Mouse (Mus musculus) stomach, embryonic 14.5 days (tissue): ENCODE data around the gene Vkorc1l1. TPM values are rescaled to one million over a fixed set of nuclear protein-coding genes. Genes with fewer than 3 reads are reported as not detected.
A peak's percentile ranks its signal among the peaks of the same experiment; 100 is the strongest.

Source experiments
- ATAC-seq: fragments of 200-750 bp; cut with Nextera tagmentation; 2 replicates; pipeline ENCODE4 v1.8.0; 2017; ENCODE audit warnings: low read depth, moderate TSS enrichment; ENCODE audit not compliant: insufficient number of reproducible peaks, insufficient read depth, low FRiP score
- H3K27ac ChIP-seq: fragments of 300-500 bp; sonication (generic); 2 replicates; pipeline ENCODE4 v1.5.1; 2014; ENCODE audit warnings: mild to moderate bottlenecking, low read length, moderate library complexity, mixed read lengths
- H3K27me3 ChIP-seq: fragments of 300-500 bp; sonication (generic); 2 replicates; pipeline ENCODE4 v1.6.1; 2014; ENCODE audit warnings: low read length, control low read depth, mixed read lengths; ENCODE audit not compliant: control insufficient read depth, insufficient read depth
- H3K36me3 ChIP-seq: fragments of 300-500 bp; sonication (generic); 2 replicates; pipeline ENCODE4 v1.6.1; 2014; ENCODE audit warnings: mild to moderate bottlenecking, control low read depth, low read length, moderate library complexity, mixed read lengths; ENCODE audit not compliant: control insufficient read depth, insufficient read depth
- H3K4me1 ChIP-seq: fragments of 300-500 bp; sonication (generic); 2 replicates; pipeline ENCODE4 v1.6.1; 2014; ENCODE audit warnings: low read length, control low read depth, mixed read lengths; ENCODE audit not compliant: control insufficient read depth, insufficient read depth
- H3K4me2 ChIP-seq: fragments of 300-500 bp; sonication (generic); replicated peaks from 2 replicates; pipeline ENCODE4 v1.6.1; 2014; ENCODE audit warnings: low read depth, low read length, control low read depth
- H3K4me3 ChIP-seq: fragments of 300-500 bp; sonication (generic); 2 replicates; pipeline ENCODE4 v1.5.1; 2014; ENCODE audit warnings: low read depth, low read length, control low read depth
- H3K9ac ChIP-seq: fragments of 300-500 bp; sonication (generic); replicated peaks from 2 replicates; pipeline ENCODE4 v1.6.1; 2014; ENCODE audit warnings: low read depth, mild to moderate bottlenecking, control low read depth, low read length, moderate library complexity, mixed read lengths
- H3K9me3 ChIP-seq: fragments of 300-500 bp; sonication (generic); 2 replicates; pipeline ENCODE4 v1.6.1; 2016; ENCODE audit warnings: low read depth, low read length, control low read depth; ENCODE audit not compliant: control insufficient read depth
- WGBS: fragments of 180-500 bp; shearing (Covaris S2); extraction: QIAGEN DNeasy Blood & Tissue Kit; methylation state at CpG from one replicate; pipeline ENCODE4 v1.1.7; 2014; 5-methylcytosine and 5-hydroxymethylcytosine counted together
- polyA plus RNA-seq: library from polyadenylated mRNA; unstranded; fragments of >200 nt; fragmentation: Nextera tagmentation; extraction: Ambion mirVana; gene quantifications from 2 replicates; pipeline ENCODE4 v1.2.1, GENCODE M21; 2014

The Vkorc1l1 gene
- polyA plus RNA-seq, 1 experiment from 2014 or later = 16.2 TPM

DNA sequence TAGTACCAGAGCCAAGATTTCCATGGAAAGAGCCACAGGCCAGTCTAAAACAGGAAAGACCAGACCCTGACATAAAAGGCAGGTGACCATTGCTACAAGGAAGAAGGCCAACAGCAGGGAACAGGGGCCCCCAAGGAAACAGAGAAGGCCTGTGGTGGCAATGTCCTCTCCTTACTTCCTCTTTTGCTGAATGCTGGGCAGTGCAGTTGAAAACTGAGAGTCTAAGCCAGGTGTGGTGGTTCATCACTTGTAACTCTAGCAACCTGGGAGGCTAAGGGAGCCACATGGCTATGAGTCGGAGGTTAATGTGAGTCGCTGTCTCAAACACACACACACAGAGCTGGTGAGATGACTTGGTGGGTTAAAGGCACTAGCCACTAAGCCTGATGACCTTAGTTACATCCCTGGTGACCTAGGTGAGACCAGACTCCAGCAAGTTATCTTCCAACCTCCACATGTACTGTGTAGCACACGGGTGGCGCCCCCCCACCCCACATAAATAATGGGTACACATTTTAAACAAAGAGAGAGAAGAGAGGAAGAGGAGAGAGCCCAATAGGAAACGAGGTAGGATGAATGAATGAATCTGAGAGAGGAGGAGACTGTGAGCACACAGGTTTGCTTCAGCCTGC, 59.7 kb downstream of the Vkorc1l1 start:
- peaks cover 4% of the 10 kb centered on the region; the same call in 1 of the 2 replicates for H3K4me1 ChIP-seq
- no peaks in the 10 kb centered on the region for H3K27me3 ChIP-seq
- 33% methylated on average over 5 of the region's 5 CpGs for WGBS
- no peak for ATAC-seq
- no peak overlapping the region for H3K9ac ChIP-seq
- H3K4me2 ChIP-seq = peak overlapping the region; percentile 76
- H3K27ac ChIP-seq = no peak overlapping the region
- H3K4me3 ChIP-seq = peak overlapping the region; percentile 59; the same call in 1 of the 2 replicates
- H3K36me3 ChIP-seq = peaks cover 10% of the 10 kb centered on the region; the same call in 1 of the 2 replicates
- H3K9me3 ChIP-seq = no peaks in the 10 kb centered on the region; the same call in 1 of the 2 replicates

DNA sequence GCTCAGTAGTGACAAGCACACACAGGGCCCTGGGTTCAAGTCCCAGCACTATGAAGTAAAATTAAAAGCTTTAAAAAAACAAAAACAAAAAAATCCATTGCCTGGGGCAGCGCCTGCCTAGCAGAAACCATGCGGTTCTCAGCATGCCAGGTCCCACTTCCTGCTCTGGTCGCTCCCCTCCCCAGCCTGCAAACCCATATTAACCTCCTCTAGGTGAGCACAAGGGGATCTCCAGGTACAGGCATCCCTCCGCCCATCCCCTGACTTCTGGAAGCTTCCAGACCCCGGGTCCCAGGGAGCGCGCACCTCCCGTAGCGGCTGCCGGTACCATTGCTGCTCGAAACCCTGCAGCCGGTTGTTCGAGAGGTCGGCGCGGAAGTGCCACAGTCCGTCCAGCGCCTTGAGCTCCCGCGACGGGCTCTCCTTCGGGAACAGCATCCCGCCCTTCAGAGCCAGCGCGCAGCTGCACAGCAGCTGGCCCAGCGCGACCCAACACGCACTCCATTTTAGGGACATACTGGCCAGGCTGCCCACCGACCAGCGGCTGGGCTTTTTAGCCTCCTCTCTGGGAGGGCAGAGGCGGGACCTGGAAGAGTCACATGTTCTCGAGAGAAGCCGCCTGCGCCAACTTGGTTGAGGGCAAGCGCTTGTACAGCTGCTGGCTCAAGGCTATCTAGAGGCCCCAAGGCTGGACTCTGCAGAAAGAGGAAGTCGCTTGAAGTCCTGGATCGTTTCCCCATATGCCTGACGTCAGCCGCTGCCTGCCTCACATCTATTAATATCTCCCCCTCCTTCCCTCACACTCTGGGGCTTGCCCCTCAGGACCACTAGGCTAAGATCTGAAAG, 60.8 kb downstream of the Vkorc1l1 start, which contains the start of gene Gusb:
TSS of gene Gusb (minus strand) at position 749 of the 846 bp plus-strand sequence.
- H3K4me2 ChIP-seq = peak within 1 kb of the TSS; percentile 76
- H3K4me1 ChIP-seq = peaks cover 4% of the 10 kb centered on the region; the same call in 1 of the 2 replicates
- H3K36me3 ChIP-seq = peaks cover 5% of the 10 kb centered on the region; the same call in 1 of the 2 replicates
- no peaks in the 10 kb centered on the region; the same call in 1 of the 2 replicates for H3K9me3 ChIP-seq
- WGBS = under 1% methylated on average over 39 of the region's 39 CpGs
- ATAC-seq = peak; percentile 91
- H3K27me3 ChIP-seq = no peaks in the 10 kb centered on the region
- peak within 1 kb of the TSS; percentile 59 for H3K4me3 ChIP-seq
- H3K27ac ChIP-seq = peak within 1 kb of the TSS; percentile 80
- peak within 1 kb of the TSS; percentile 70 for H3K9ac ChIP-seq

DNA sequence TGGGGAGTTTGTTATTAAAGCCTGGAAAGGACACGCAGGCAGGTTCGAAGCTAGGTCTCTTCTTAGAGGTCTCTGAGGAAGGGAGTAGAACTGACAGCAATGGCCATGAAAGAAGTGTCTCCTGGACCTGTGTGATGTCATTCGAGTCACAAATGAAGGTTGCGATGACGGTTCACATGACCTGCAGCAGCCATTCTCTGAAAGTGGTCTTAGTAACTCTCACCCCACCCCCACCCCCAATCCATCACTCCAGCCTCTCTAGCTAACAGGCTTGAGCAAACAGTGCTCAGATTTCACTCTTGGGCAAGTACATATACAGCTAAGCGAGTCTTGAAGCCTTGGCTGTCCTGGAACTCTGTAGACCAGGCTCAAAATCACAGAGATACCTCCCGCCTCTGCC, 61.5 kb downstream of the Vkorc1l1 start:
- 18% methylated on average over 7 of the region's 7 CpGs for WGBS

DNA sequence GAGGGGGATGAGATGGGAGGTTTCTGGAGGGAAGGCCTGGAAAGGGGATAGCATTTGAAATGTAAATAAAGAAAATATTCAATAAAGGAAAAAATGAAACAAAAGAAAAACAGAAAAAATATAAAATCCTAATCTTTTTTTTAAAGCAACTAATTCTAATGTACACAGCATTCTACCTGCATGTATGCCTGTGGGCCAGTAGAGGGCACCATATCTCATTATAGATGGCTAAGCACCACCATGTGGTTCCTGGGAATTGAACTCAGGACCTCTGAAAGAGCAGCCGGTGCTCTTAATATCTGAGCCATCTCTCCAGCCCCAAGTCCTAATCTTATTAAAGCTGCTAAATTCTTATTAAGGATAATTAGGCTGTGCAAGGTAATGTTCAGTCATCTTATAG, 65.6 kb downstream of the Vkorc1l1 start:
- no peak for ATAC-seq
- peaks cover 4% of the 10 kb centered on the region; the same call in 1 of the 2 replicates for H3K4me1 ChIP-seq
- WGBS = 91% methylated on average over 1 of the region's 1 CpGs
- no peak overlapping the region for H3K4me3 ChIP-seq
- peaks cover 6% of the 10 kb centered on the region; the same call in 1 of the 2 replicates for H3K9me3 ChIP-seq
- 0 out of 2 replicates have a peak, but pooled peaks cover 3% of the 10 kb centered on the region for H3K36me3 ChIP-seq
- no peak overlapping the region for H3K27ac ChIP-seq
- H3K9ac ChIP-seq = no peak overlapping the region
- H3K27me3 ChIP-seq = no peaks in the 10 kb centered on the region
- no peak overlapping the region for H3K4me2 ChIP-seq

More for the DNA sequence above, 61.5 kb downstream of the Vkorc1l1 start:
- Histone ChIP-seq H3K36me3 (peaks cover under 1% of the 10 kb centered on the region; the same call in 1 of the 2 replicates), H3K9me3 (no peaks in the 10 kb centered on the region; the same call in 1 of the 2 replicates), H3K27me3 (no peaks in the 10 kb centered on the region), H3K4me2 (peak overlapping the region; percentile 76), H3K4me1 (peaks cover 4% of the 10 kb centered on the region; the same call in 1 of the 2 replicates), H3K9ac (peak overlapping the region; percentile 70; the same call in 1 of the 2 replicates), H3K27ac (peak overlapping the region; percentile 80), H3K4me3 (peak overlapping the region; percentile 59; the same call in 1 of the 2 replicates)
- peak; percentile 20; the same call in 1 of the 2 replicates for ATAC-seq

DNA sequence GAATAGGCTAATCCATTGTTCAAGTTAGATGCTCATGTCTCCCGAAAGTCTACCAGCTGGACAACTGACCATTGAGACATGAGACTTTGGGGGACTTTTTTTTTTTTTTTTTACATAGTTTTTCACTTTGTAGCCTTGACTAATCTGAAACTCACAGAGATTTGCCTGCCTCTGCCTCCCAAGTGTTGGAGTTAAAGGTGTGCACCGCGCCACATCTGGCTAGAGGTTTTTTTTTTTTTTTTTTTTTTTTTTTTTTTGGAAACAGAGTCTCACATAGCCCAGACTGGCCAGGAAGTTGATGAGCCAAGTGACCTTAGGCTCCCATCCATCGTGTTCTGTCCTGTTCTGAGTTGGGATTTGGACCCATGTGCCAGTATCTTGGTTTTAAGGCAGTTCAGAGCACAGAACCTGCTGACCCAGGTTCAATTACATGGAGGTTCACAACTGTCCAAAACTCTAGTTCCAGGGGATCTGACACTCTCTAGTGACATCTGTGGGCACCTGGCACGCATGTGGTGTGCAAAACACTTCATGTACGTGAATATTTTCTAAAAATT, 66.3 kb downstream of the Vkorc1l1 start:
- ATAC-seq = no peak
- H3K9ac ChIP-seq = no peak overlapping the region
- no peak overlapping the region for H3K4me2 ChIP-seq
- 0 out of 2 replicates have a peak, but pooled peaks cover 3% of the 10 kb centered on the region for H3K36me3 ChIP-seq
- H3K4me3 ChIP-seq = no peak overlapping the region
- no peaks in the 10 kb centered on the region for H3K27me3 ChIP-seq
- H3K27ac ChIP-seq = no peak overlapping the region
- 84% methylated on average over 6 of the region's 6 CpGs for WGBS
- H3K9me3 ChIP-seq = peaks cover 6% of the 10 kb centered on the region; the same call in 1 of the 2 replicates
- peaks cover 3% of the 10 kb centered on the region; the same call in 1 of the 2 replicates for H3K4me1 ChIP-seq

DNA sequence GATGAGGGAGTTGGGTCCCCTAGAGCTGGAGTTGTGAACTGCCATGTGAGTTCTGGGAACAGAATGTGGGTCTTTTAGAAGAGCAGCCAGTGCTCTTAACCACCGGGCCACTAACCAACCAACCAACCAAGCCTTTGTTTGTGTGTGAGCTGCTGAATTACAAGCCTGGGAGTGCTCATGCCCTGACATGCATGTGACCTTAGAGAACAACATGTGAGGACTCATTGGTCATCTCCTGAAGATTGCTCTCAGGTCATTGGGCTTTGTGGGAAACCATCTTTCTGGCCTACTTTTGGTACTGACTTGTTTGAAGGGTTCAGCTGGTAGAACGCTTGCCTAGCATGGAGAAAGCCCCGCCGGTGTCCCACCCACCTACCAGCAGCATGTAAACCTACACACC, 68.0 kb downstream of the Vkorc1l1 start:
- Histone ChIP-seq H3K4me2 (no peak overlapping the region), H3K36me3 (0 out of 2 replicates have a peak, but pooled peaks cover 3% of the 10 kb centered on the region), H3K27ac (no peak overlapping the region), H3K9me3 (peaks cover 6% of the 10 kb centered on the region; the same call in 1 of the 2 replicates), H3K27me3 (no peaks in the 10 kb centered on the region), H3K9ac (no peak overlapping the region), H3K4me3 (no peak overlapping the region), H3K4me1 (no peaks in the 10 kb centered on the region)
- WGBS = 91% methylated on average over 4 of the region's 4 CpGs
- no peak for ATAC-seq

DNA sequence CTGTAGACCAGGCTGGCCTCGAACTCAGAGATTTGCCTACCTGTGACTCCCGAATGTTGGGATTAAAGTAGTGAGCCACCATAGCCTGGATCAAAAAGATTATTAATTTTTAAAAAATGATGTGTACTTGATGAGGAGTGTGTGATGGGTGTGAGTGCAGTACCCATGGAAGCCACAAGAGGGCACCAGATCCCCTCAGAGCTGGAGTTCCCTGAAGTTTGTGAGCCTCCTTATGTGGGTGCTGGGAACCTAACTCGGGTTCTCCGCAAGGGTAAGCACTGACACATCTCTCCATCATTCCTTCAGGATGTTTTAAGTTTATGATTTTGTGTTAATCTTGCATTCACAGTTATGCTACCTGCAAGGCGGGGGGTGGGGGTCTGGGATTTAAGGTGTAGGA, 69.2 kb downstream of the Vkorc1l1 start:
- Histone ChIP-seq H3K36me3 (0 out of 2 replicates have a peak, but pooled peaks cover 3% of the 10 kb centered on the region), H3K9ac (no peak overlapping the region), H3K27ac (no peak overlapping the region), H3K4me3 (no peak overlapping the region), H3K27me3 (no peaks in the 10 kb centered on the region), H3K4me2 (no peak overlapping the region), H3K9me3 (peaks cover 6% of the 10 kb centered on the region; the same call in 1 of the 2 replicates), H3K4me1 (no peaks in the 10 kb centered on the region)
- no peak for ATAC-seq
- WGBS = 84% methylated on average over 5 of the region's 5 CpGs

DNA sequence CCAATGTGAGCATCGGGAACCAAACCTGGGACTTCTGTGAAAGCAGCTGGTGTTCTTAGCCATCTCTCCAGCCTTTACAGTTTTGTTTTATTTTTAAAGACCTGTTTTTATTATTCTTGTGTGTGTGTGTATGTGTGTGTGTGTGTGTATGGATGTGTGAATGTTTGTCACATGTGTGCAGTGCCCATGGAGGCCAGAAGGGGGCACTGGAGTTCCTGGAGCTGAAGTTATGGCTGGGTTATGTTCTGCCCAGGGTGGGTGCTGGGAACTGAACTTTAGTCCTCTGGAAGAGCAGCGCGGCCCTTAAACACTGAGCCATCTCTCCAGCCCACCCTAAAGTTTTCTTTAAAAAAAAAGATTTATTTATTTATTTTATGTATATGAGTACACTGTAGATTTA, 73.3 kb downstream of the Vkorc1l1 start:
- ATAC-seq = no peak
- Histone ChIP-seq H3K27me3 (no peaks in the 10 kb centered on the region), H3K4me3 (no peak overlapping the region), H3K9me3 (peaks cover 6% of the 10 kb centered on the region; the same call in 1 of the 2 replicates), H3K27ac (no peak overlapping the region), H3K36me3 (0 out of 2 replicates have a peak, but pooled peaks cover 3% of the 10 kb centered on the region), H3K4me2 (no peak overlapping the region), H3K9ac (no peak overlapping the region), H3K4me1 (no peaks in the 10 kb centered on the region)
- 99% methylated on average over 3 of the region's 3 CpGs for whole genome bisulfite sequencing
